Mouse (Mus musculus) ZHBTc4 (cell line): ENCODE measurements around the gene Duxbl1.
"Not testable (repeated sequence)": the region's sequence is repeated elsewhere in the genome, so short reads cannot be mapped to it uniquely, and the experiment has no call there.

ENCODE experiments used
- DNase-seq: peaks from one replicate; pipeline ENCODE4 v3.0.0-alpha.2; 2011; ENCODE audit warnings: low read depth, low spot score

Duxbl1 gene

DNA sequence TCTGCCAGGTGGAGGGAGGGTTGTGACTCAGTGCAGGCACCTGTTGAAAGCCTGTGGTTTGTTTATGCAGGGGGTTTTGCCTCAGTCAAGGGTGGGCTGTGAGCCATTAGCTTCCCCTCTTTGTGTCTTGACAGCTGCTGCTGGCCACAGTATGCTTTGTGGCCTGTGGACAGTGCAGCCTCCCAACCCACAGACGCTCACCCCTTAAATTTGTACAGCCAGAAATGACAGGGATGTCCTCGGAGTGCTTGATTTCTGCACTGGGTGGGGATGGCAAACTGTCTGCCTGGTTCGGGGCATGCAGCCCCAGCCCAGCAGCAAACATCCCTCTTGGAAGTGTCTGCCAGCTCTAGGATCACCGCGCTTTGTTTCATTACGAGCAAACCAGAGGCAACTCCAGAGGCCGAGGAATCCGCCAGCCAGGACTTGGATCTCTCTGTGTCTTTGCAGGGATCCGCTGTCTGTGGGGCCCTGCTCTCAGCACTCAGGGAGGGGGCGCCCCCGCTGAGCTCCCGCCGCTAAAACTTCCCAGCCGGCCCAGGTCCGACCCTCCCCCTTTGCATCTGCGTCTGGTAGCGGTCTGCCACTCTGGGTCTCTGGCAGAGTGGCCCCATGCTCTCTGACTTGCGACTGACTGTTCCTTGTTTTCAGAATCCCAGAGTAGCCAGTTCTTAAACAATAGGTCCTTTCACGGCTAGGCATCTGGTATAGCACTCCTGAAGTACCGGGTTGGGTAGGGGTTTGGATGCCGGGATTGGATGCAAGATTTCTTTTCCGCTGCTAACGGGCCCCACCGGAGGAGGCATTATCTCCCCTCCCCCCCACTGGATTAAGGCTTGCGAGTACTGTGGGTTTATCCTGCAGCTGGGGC lies at the start of gene Duxbl1:
Duxbl1 (plus strand) TSS at position 207 of the 871 bp plus-strand sequence.
- DNase-seq: not testable (repeated sequence)

DNA sequence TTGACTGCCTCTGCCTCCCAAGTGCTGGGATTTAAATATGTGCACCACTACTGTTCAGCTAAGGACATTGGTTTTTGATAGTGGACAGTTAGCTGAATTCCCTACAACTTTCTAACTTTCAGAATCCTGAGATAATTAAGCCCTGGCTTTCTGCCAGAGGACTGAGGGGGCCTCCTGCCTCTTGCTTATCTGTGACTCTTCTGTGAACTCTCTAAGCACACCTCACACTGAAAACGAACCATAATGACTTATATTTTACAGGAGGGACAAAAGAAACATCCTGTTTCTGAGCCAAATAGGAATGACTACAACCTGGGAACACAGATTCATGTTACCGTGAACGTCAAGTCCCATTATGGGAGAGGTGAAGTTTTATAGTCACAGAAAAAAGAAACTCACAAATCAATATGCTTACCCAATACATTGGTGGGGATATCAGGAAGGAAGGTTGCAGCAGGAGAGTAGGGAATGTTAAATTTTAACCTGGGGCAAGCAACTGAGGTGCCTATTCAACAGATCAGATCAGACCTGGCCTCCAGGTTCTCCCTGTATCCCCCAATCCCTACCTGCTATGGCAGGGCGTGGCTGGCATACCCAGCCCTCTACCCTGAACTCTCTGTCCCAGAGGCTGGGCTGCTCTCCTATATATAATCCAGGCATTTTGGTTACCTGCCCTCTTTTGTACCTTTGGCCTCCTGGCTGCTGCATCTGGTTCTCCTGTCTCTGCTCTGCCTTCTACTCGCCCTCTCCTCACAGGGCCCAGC lies 41.3 kb upstream of the Duxbl1 start:
- DNase-seq: not testable (repeated sequence)

DNA sequence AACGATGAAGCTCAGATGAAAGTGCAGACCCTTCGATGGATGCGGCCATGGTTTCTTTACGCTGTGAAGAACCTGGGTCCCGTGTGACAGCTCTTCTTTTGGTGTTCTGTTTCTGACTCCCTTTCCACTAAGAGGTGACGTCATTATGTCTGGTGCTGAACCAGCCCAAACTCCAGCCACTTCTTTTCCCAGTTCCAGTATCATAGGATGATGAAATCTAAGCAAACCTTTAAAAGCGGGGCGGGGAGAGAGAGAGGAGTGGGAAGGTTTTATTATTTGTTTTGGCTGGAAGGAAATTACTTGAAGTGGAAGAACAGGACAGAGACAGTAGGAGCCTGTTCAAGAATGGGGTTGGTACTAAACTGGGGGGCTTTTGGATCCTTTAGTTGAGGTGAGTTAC lies 40.4 kb upstream of the Duxbl1 start, which contains the start of gene Cphx1:
Cphx1 (plus strand) TSS at position 301 of the 400 bp plus-strand sequence.
- DNase-seq: not testable (repeated sequence)

- DNase-seq: not testable (repeated sequence)
These were observed 20.5 kb upstream of the Duxbl1 start for GRCm38 (mm10) chr14:25957861-25958260.

DNA sequence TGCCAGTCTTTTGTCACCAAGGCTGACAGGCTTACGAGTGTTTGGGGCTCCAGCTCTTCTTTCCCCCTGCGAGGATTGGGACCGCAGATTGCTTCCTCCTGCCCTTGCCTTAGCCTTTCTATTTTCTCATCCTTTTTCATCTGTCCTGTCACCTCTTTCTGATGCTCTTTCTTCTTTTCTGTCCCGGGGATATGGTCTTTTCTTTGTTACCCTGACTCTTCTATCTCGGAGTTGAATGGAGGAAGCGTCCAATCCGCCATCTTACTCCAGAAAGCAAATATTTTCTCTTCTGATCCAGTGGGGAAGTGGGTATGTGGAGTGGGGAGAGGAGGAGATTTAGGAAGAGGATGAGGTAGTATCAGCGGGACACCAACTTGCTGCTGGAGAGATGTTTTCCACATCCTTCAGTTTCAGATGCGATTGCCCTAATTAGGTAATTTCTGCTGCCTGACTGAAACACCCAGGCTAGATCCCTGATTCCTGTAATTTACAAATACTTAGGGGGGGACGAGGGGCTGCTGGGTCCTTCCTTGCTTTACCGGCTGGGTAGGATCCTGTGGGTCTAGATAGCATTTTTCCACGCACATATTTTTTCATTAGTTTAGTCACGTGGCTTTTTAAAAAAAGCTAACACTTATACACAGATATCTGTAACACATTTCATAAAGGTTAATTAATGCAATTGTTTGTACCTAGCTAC lies 1.0 kb downstream of the Duxbl1 start:
- DNase-seq: not testable (repeated sequence)

DNA sequence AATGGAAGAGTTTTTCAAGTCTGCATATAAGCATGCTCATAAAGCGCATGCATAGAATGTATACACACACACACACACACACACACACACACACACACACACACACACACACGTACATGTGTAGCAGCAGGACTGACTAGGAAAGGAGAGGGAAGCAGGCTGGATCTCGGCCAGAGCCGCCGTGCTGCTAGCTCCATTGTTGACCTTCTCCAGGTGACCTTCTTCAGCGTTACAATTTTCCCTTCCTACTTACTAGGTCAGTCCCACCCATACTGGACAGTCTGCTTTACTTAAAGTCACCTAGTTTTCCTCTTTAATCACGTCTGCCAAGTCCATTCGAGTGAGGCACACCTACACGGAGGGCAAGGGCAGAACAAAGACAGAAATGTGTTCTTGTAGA lies 3.5 kb downstream of the Duxbl1 start:
- not testable (repeated sequence) for DNase-seq

DNA sequence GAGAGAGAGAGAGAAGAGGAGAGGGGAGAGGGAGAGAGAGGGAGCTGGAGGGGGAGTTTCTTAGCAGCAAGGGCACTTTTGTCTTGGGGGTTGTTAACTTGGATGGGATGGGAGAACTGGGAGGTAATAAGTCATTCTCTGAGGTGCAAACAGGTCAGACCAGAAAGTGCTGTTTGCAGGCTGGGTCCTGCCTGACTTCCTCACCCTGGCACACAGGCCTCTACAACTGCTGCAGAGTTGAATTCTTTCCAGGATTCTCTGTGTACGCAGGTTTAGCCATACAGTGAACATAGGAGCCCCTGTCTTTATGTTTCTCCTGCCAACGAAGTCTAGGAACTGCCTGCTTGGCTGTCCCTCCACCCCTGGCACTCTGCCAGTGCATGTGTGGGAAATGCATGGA lies 29.1 kb downstream of the Duxbl1 start:
- DNase-seq: not testable (repeated sequence)

DNA sequence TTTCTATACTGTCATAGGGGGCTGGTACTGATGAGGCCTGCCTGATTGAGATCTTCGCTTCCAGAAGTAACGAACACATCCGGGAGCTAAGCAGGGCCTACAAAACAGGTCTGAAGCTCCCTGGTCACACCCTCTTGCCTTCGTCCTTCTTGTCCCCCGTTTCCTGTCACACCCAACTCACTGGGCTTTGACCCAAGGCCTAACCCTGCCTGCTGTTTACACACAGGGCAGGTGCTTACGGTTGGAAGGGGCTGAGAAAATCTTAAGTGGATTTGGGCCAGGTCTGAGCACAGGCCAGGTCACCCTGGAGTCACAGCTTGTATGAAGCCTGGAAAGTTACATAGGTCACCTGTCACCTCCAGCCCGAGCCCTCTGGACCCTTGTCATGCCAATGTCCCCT lies 38.0 kb downstream of the Duxbl1 start:
- DNase-seq: not testable (repeated sequence)

- DNase-seq: not testable (repeated sequence)
These were observed 43.2 kb downstream of the Duxbl1 start for GRCm38 (mm10) chr14:26021555-26021954.

- not testable (repeated sequence) for DNase-seq
These were observed 44.5 kb downstream of the Duxbl1 start for GRCm38 (mm10) chr14:26022831-26023230.

- not testable (repeated sequence) for DNase-seq
These were observed 47.3 kb downstream of the Duxbl1 start for GRCm38 (mm10) chr14:26025653-26026052.

DNA sequence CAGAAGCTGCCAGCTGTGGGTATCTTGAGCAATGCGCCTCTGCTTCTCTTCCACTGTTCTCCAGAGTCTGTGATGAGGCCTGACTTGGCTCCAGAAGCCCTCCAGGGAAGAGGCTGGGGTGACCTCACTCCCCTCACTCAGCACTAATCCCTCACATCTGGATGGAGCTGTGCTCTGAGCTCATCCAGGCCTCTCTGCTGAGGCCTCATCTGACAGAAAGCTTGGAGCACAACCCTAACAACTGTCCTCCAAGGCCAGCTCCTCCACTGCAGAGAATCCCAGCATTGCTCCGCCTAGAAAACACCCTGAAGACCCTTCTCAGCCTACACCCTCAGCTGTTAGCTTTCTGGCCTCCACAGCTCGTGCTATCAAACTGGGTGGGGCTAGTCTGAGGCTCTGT lies 56.0 kb downstream of the Duxbl1 start:
- DNase-seq: not testable (repeated sequence)

DNA sequence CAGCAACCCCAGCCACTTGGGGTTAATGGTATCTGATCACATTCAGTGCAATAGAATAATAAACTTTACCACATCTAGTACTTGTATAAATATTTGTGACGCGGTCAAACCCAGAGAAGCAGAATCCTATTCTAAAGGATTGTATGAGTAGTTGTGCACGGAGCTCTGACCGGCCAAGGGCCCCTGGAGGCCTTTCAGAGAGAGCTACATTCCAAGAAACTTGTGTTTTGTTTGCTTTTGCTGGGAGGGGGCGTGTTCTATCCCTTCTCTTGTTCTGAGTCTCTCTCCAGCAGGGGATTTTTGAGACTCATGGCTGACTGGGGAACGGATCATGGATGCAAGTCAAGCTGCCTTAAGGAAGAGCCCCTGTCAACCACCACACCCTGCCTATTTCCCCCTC lies 57.1 kb downstream of the Duxbl1 start:
- not testable (repeated sequence) for DNase-seq
